Mouse (Mus musculus) neural tube, embryonic 11.5 days (tissue): ENCODE results near the gene Cyp4f17. TPM values are rescaled to one million over a fixed set of nuclear protein-coding genes. Genes with fewer than 3 reads are reported as not detected.
"Not testable (repeated sequence)": the region's sequence is repeated elsewhere in the genome, so short reads cannot be mapped to it uniquely, and the experiment has no call there.

Source experiments
- ATAC-seq: fragments of 200-750 bp; cut with Nextera tagmentation; 2 replicates; pipeline ENCODE4 v1.8.0; 2017; ENCODE audit warnings: moderate number of reproducible peaks, mild to moderate bottlenecking, moderate TSS enrichment, moderate library complexity; ENCODE audit not compliant: insufficient read depth, low FRiP score, low TSS enrichment
- DNase-seq: peaks from one replicate; pipeline ENCODE4 v3.0.0-alpha.2; 2015; ENCODE audit warnings: low spot score
- H3K27ac ChIP-seq: fragments of 300-500 bp; sonication (generic); 2 replicates; pipeline ENCODE4 v1.5.1; 2014; ENCODE audit warnings: low read depth, mild to moderate bottlenecking, low read length
- H3K27me3 ChIP-seq: fragments of 300-500 bp; sonication (generic); 2 replicates; pipeline ENCODE4 v1.6.1; 2014; ENCODE audit warnings: mild to moderate bottlenecking, low read length, mixed read lengths; ENCODE audit not compliant: control insufficient read depth, insufficient read depth
- H3K36me3 ChIP-seq: fragments of 300-500 bp; sonication (generic); 2 replicates; pipeline ENCODE4 v1.6.1; 2014; ENCODE audit warnings: mild to moderate bottlenecking, low read length, moderate library complexity, mixed read lengths; ENCODE audit not compliant: control insufficient read depth, insufficient read depth
- H3K4me1 ChIP-seq: fragments of 300-500 bp; sonication (generic); 2 replicates; pipeline ENCODE4 v1.6.1; 2014; ENCODE audit warnings: low read length, mixed read lengths; ENCODE audit not compliant: control insufficient read depth, insufficient read depth
- H3K4me2 ChIP-seq: fragments of 300-500 bp; sonication (generic); 2 replicates; pipeline ENCODE4 v1.6.1; 2014; ENCODE audit warnings: low read depth, mild to moderate bottlenecking, moderate library complexity
- H3K4me3 ChIP-seq: fragments of 300-500 bp; sonication (generic); 2 replicates; pipeline ENCODE4 v1.5.1; 2014; ENCODE audit warnings: low read depth, low read length
- H3K9ac ChIP-seq: fragments of 300-500 bp; sonication (generic); 2 replicates; pipeline ENCODE4 v1.6.1; 2014; ENCODE audit warnings: mild to moderate bottlenecking, low read length
- H3K9me3 ChIP-seq: fragments of 300-500 bp; sonication (generic); 2 replicates; pipeline ENCODE4 v1.6.1; 2016; ENCODE audit warnings: low read length; ENCODE audit not compliant: control insufficient read depth
- WGBS: fragments of 180-500 bp; shearing (Covaris S2); extraction: QIAGEN DNeasy Blood & Tissue Kit; methylation state at CpG from one replicate; pipeline ENCODE4 v1.1.7; 2014; 5-methylcytosine and 5-hydroxymethylcytosine counted together
- polyA plus RNA-seq: library from polyadenylated mRNA; unstranded; fragments of >200 nt; fragmentation: Nextera tagmentation; extraction: Ambion mirVana; gene quantifications from 2 replicates; pipeline ENCODE4 v1.2.1, GENCODE M21; 2014

Cyp4f17 gene
- polyA plus RNA-seq, 1 experiment from 2014 or later: 6.6 TPM

GRCm38 (mm10) chr17:32536051-32536866 lies 30.4 kb downstream of the Cyp4f17 start, which contains the start of gene Cyp4f16:
Gene Cyp4f16 (plus strand): TSS chr17:32536558.
- peak within 1 kb of the TSS; percentile 31 for H3K4me3 ChIP-seq
- not testable (repeated sequence) for H3K4me1 ChIP-seq, H3K27ac ChIP-seq, H3K9me3 ChIP-seq, H3K27me3 ChIP-seq, H3K36me3 ChIP-seq
- 12% methylated on average over 5 of the region's 5 CpGs for WGBS
- H3K4me2 ChIP-seq: peak within 1 kb of the TSS; percentile 42
- 0 out of 2 replicates have a peak, but pooled peaks have one; percentile 55 for ATAC-seq
- H3K9ac ChIP-seq: peak within 1 kb of the TSS; percentile 41
- peak; percentile 79 for DNase-seq

- WGBS: 64% methylated on average over 5 of the region's 5 CpGs
- ATAC-seq: no peak
Observed at GRCm38 (mm10) chr17:32536867-32537250, 31.0 kb downstream of the Cyp4f17 start.

DNA sequence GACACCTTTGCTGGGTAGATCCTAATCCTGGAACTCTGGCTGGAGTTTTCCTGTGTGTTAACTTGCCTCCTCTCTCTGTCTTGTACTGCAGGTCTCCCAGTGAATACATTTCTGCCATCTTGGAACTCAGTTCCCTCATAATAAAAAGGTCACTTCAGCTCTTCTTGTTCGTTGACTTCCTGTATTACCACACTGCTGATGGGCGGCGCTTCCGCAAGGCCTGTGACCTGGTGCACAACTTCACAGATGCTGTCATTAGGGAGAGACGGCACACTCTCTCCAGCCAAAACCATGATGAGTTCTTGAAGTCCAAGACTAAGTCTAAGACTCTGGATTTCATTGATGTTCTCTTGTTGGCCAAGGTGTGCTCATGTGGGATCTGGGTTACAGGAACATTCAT lies 38.9 kb downstream of the Cyp4f17 start:
- H3K27ac ChIP-seq, H3K36me3 ChIP-seq, H3K9me3 ChIP-seq, ATAC-seq, DNase-seq, H3K4me3 ChIP-seq, H3K27me3 ChIP-seq, H3K4me2 ChIP-seq, H3K9ac ChIP-seq, H3K4me1 ChIP-seq: not testable (repeated sequence)
- WGBS: 91% methylated on average over 5 of the region's 5 CpGs

More at GRCm38 (mm10) chr17:32536867-32537250, 31.0 kb downstream of the Cyp4f17 start:
- Histone ChIP-seq H3K27me3 (no peaks in the 10 kb centered on the region), H3K36me3 (no peaks in the 10 kb centered on the region), H3K9me3 (no peaks in the 10 kb centered on the region), H3K4me2 (peak overlapping the region; percentile 42), H3K4me1 (no peaks in the 10 kb centered on the region), H3K9ac (peak overlapping the region; percentile 41; the same call in 1 of the 2 replicates), H3K4me3 (peak overlapping the region; percentile 31; the same call in 1 of the 2 replicates), H3K27ac (no peak overlapping the region)
- no peak for DNase-seq

- Histone ChIP-seq H3K4me2 (peak overlapping the region; percentile 48), H3K9ac (peak overlapping the region; percentile 49; the same call in 1 of the 2 replicates)
- DNase-seq, H3K27ac ChIP-seq, H3K36me3 ChIP-seq, H3K27me3 ChIP-seq, H3K4me1 ChIP-seq, ATAC-seq, H3K9me3 ChIP-seq, H3K4me3 ChIP-seq: not testable (repeated sequence)
- 81% methylated on average over 3 of the region's 3 CpGs for WGBS
Observed at GRCm38 (mm10) chr17:32550377-32550776, 44.5 kb downstream of the Cyp4f17 start.

DNA sequence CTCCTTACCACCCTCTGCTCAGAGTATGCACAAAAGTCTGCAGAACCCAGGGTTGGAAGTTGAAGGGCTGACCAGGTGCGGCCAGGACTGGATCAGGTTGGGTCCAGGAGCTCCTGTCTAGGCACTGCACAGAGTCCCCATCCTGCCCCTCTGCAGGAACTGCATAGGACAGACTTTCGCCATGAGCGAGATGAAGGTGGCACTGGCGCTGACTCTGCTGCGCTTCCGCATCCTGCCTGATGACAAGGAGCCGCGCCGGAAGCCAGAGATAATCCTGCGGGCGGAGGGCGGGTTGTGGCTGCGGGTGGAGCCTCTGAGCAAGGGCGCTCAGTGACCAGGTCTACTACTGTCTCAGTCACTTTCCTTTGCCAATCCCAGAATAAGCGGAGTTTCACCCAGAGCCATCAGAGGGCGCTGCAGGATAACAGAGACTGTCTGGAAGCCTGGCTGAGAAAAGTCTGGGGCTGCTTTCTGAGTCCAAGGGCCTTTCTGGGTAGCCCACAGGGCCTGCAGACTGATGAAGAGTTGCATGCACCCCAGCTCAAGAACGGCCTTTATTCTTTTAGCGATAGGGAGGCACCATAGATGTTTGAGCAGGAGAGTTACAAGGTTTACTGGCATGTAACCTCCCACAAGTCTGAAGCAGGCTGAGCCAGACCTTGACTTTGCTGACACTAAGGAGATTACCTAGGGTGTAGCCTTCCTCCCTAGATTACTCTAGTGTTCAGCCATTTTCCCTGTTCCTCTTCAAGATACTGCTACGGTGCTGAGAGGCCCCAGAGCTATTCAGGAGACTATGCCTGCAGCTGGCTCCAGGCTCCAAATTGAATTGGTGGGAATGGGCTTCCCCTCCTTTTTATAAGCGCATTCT lies 45.3 kb downstream of the Cyp4f17 start:
- Histone ChIP-seq H3K27ac (no peak overlapping the region), H3K4me1 (no peaks in the 10 kb centered on the region), H3K9me3 (no peaks in the 10 kb centered on the region), H3K9ac (peak overlapping the region; percentile 49; the same call in 1 of the 2 replicates), H3K27me3 (no peaks in the 10 kb centered on the region), H3K36me3 (no peaks in the 10 kb centered on the region), H3K4me3 (peak overlapping the region; percentile 19), H3K4me2 (peak overlapping the region; percentile 48)
- DNase-seq: peak; percentile 88
- ATAC-seq: peak; percentile 74
- 17% methylated on average over 20 of the region's 20 CpGs for WGBS

GRCm38 (mm10) chr17:32553016-32553415 lies 47.2 kb downstream of the Cyp4f17 start:
- H3K27me3 ChIP-seq, H3K4me2 ChIP-seq, DNase-seq, H3K9me3 ChIP-seq, H3K36me3 ChIP-seq, H3K4me1 ChIP-seq, ATAC-seq, H3K27ac ChIP-seq, H3K4me3 ChIP-seq, H3K9ac ChIP-seq: not testable (repeated sequence)
- WGBS: 44% methylated on average over 1 of the region's 1 CpGs

GRCm38 (mm10) chr17:32554368-32554767 lies 48.5 kb downstream of the Cyp4f17 start:
- not testable (repeated sequence) for H3K9me3 ChIP-seq, H3K4me1 ChIP-seq, H3K27me3 ChIP-seq, H3K4me2 ChIP-seq, H3K27ac ChIP-seq, H3K36me3 ChIP-seq, ATAC-seq, H3K4me3 ChIP-seq, H3K9ac ChIP-seq, DNase-seq
- 82% methylated on average over 9 of the region's 9 CpGs for WGBS

DNA sequence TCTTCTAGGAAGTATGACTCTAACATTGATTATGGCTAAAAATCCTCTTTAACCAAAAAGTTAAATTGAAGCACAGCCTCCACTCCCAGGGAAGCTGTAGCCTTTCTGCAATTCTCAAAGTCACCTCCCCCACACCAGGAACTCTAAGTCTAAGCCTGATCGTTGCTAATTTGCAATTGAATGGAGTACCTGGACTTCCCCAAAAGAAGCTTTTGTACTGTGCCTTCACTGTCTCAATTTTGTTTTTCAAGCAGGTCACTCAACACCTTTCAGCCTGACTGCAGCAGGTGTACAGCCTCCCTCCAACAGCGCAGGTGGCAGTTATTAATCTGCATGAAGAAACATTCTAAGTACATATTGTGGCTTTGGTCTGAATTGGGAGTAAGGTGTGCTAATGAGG lies 57.5 kb downstream of the Cyp4f17 start:
- ATAC-seq, H3K27me3 ChIP-seq, H3K9ac ChIP-seq, H3K36me3 ChIP-seq, H3K9me3 ChIP-seq, H3K4me1 ChIP-seq, H3K4me3 ChIP-seq, DNase-seq, H3K4me2 ChIP-seq, H3K27ac ChIP-seq: not testable (repeated sequence)
- WGBS: 79% methylated on average over 2 of the region's 2 CpGs
